Mouse (Mus musculus) myocyte (in vitro differentiated cells): Measurements from ENCODE around the gene Afg1l.

Experiments
- MAX ChIP-seq: IDR thresholded peaks from one replicate; pipeline ENCODE4 v1.6.1; 2011; ENCODE audit warnings: low read depth, mild to moderate bottlenecking, control low read depth
- MYOG ChIP-seq, 3 experiments: IDR thresholded peaks; one replicate each; pipeline ENCODE4 v1.6.1; 2011; ENCODE audit warnings: control low read depth in 2 of 3, low read depth in 2 of 3, mild to moderate bottlenecking in 2 of 3; ENCODE audit not compliant: insufficient read length in 2 of 3, control insufficient read depth in 1 of 3, insufficient read depth in 1 of 3
- POLR2A ChIP-seq: IDR thresholded peaks from one replicate; pipeline ENCODE4 v1.6.1; 2011; ENCODE audit warnings: low read depth, mild to moderate bottlenecking, control low read depth, moderate library complexity; ENCODE audit not compliant: insufficient read length
- POLR2AphosphoS2 ChIP-seq: IDR thresholded peaks from one replicate; pipeline ENCODE4 v1.6.1; 2011; ENCODE audit warnings: low read depth, control low read depth; ENCODE audit not compliant: insufficient read length
- REST ChIP-seq: IDR thresholded peaks from one replicate; pipeline ENCODE4 v1.6.1; 2011; ENCODE audit warnings: mild to moderate bottlenecking, control low read depth, moderate library complexity; ENCODE audit not compliant: insufficient read depth, insufficient read length
- TCF12 ChIP-seq: IDR thresholded peaks from one replicate; pipeline ENCODE4 v1.6.1; 2011; ENCODE audit warnings: mild to moderate bottlenecking, control low read depth; ENCODE audit not compliant: poor library complexity, insufficient read depth, severe bottlenecking
- USF1 ChIP-seq: IDR thresholded peaks from one replicate; pipeline ENCODE4 v1.6.1; 2011; ENCODE audit warnings: low read depth, mild to moderate bottlenecking, control low read depth, moderate library complexity

GRCm38 (mm10) chr10:42480719-42481118 is 2.4 kb upstream of the Afg1l start:
- TF ChIP-seq POLR2A: no peak
- no peak for TF ChIP-seq POLR2AphosphoS2
- TF ChIP-seq REST: no peak
- no peak for TF ChIP-seq TCF12
- no peak for TF ChIP-seq MYOG (IDR thresholded peaks at IDR 0.05; ENCODE audit: control insufficient read depth in 1 of 3, insufficient read depth in 1 of 3, insufficient read length in 2 of 3, low read depth in 2 of 3)
- TF ChIP-seq USF1: no peak
- no peak for TF ChIP-seq MAX
